ENCODE assay signal across 16 mouse cellular contexts in the genomic region with DNA sequence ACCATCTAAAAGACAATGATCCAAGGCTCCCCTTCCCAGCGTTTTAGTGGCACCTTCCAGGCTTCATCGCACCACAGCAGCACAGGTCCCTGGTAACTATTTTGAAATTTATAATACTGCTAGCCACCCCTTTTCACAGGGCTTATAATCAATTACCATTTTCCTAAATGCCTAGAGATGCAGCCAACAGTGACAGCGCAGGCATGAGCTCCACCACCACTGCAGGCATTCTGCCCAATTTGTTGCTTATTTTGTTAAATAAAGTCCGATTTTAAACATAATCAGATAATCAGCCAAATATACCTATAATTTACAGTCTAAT.
"Had no signal": no experiment of that assay in that cellular context is flagged by ENCODE, and none has a peak within 500 bp of the region (broad histone marks: within the 10 kb centered on the region; RNA-seq: fewer than 3 reads in every experiment).

No protein-coding gene starts in this region.

- H3K27ac ChIP-seq: liver, embryonic 13.5 days; liver, embryonic 15.5 days; macrophage; midbrain, embryonic 13.5 days; midbrain, embryonic 15.5 days had no signal

- ATAC-seq: liver, postnatal 0 days; midbrain, embryonic 13.5 days; midbrain, embryonic 15.5 days had no signal

- H3K4me3 ChIP-seq: liver, embryonic 13.5 days; liver, embryonic 15.5 days; megakaryocyte, embryonic 14.5 days; midbrain, embryonic 13.5 days; midbrain, embryonic 15.5 days had no signal

- H3K9ac ChIP-seq: liver, embryonic 13.5 days; liver, embryonic 15.5 days; liver, postnatal 0 days; midbrain, embryonic 13.5 days; midbrain, embryonic 15.5 days had no signal

- H3K4me1 ChIP-seq: liver, embryonic 13.5 days; liver, embryonic 15.5 days; midbrain, embryonic 13.5 days; midbrain, embryonic 15.5 days had no signal

- H3K27me3 ChIP-seq: megakaryocyte, embryonic 14.5 days had no signal

- H3K9me3 ChIP-seq: liver, embryonic 13.5 days; liver, embryonic 15.5 days; megakaryocyte, embryonic 14.5 days; midbrain, embryonic 13.5 days; midbrain, embryonic 15.5 days had no signal

- H3K36me3 ChIP-seq: liver, embryonic 13.5 days; liver, embryonic 15.5 days; midbrain, embryonic 13.5 days; midbrain, embryonic 15.5 days had no signal

- H3K4me2 ChIP-seq: liver, embryonic 11.5 days; liver, embryonic 13.5 days; liver, embryonic 15.5 days; midbrain, embryonic 11.5 days; midbrain, embryonic 13.5 days; midbrain, embryonic 15.5 days had no signal

- DNase-seq: liver; liver, embryonic 13.5 days; liver, postnatal 0 days; right cerebral cortex, adult 18-20 months; right cerebral cortex, postnatal 25 days; right cerebral cortex, postnatal 4 days; spleen, adult 18-20 months; thymus, adult 18-20 months; thymus, postnatal 36 days had no signal
